Mouse (Mus musculus) embryonic fibroblast, embryonic 13.5 days (primary cell): ENCODE results near the gene Gas7.

Experiments
- CTCF ChIP-seq: IDR thresholded peaks from 2 replicates; pipeline ENCODE4 v1.5.1; 2011; ENCODE audit warnings: mild to moderate bottlenecking, control low read depth, low read length, moderate library complexity, borderline replicate concordance; ENCODE audit not compliant: insufficient read depth
- POLR2A ChIP-seq: IDR thresholded peaks from 2 replicates; pipeline ENCODE4 v1.6.1; 2011; ENCODE audit warnings: low read depth, mild to moderate bottlenecking, control low read depth, low read length, moderate library complexity

GRCm38 (mm10) chr11:67456029-67456428, 792 bp downstream of the Gas7 start:
- no peak for TF ChIP-seq CTCF
- no peak for TF ChIP-seq POLR2A
